Mouse (Mus musculus): ENCODE measurements at regions not wholly inside any gene's neighbourhood (a gene's known extent, or its start where the extent isn't known, plus 50 kb on each side); places are given as distances from the start of the nearest gene placed in this dataset.

GRCm38 (mm10) chr7:62269156-62269855 lies 77.1 kb upstream of the Ndn start:
- 49% methylated on average over 1 of the region's 1 CpGs for WGBS
- Histone ChIP-seq H3K4me2 (no peak overlapping the region), H3K4me3 (no peak overlapping the region), H3K36me3 (no peaks in the 10 kb centered on the region), H3K9me3 (no peaks in the 10 kb centered on the region), H3K9ac (no peak overlapping the region), H3K4me1 (no peaks in the 10 kb centered on the region), H3K27me3 (no peaks in the 10 kb centered on the region), H3K27ac (no peak overlapping the region)
- no peak for ATAC-seq (ENCODE audit: insufficient number of reproducible peaks, insufficient read depth, low FRiP score, low TSS enrichment, low read depth)

DNA sequence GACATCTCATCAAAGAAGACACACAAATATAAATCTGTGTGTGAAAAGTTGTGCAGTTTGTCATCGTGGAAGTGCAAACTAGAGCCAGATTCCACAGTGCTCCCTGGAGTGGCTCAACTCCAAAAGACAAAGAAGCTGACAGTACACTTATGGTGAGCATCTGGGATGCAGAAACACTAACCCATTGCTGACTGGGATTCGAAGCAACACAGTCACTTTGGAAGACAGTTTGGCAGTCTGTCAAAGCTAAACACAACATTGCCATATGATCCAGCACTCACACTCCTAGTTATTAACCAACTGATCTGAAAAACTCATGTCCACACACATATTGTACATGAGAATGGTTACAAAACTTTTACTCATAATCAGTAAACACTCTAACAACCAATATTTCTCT lies 70.2 kb upstream of the Ndn start:
- WGBS: 49% methylated on average over 2 of the region's 2 CpGs
- ATAC-seq (ENCODE audit: insufficient number of reproducible peaks, insufficient read depth, low FRiP score, low TSS enrichment, low read depth): no peak

GRCm38 (mm10) chr7:62278492-62278891 lies 67.9 kb upstream of the Ndn start:
- Histone ChIP-seq H3K4me1 (no peaks in the 10 kb centered on the region), H3K9me3 (no peaks in the 10 kb centered on the region; the same call in 1 of the 2 replicates), H3K27me3 (no peaks in the 10 kb centered on the region), H3K4me3 (no peak overlapping the region), H3K4me2 (no peak overlapping the region), H3K36me3 (no peaks in the 10 kb centered on the region), H3K27ac (no peak overlapping the region), H3K9ac (no peak overlapping the region)
- no peak for ATAC-seq (ENCODE audit: insufficient number of reproducible peaks, insufficient read depth, low FRiP score, low TSS enrichment, low read depth)
- WGBS: 46% methylated on average over 2 of the region's 2 CpGs

More for the DNA sequence above, 70.2 kb upstream of the Ndn start:
- Histone ChIP-seq H3K9ac (no peak overlapping the region), H3K9me3 (no peaks in the 10 kb centered on the region; the same call in 1 of the 2 replicates), H3K27ac (no peak overlapping the region), H3K4me2 (no peak overlapping the region), H3K36me3 (no peaks in the 10 kb centered on the region), H3K4me3 (no peak overlapping the region), H3K4me1 (no peaks in the 10 kb centered on the region), H3K27me3 (no peaks in the 10 kb centered on the region)

- Histone ChIP-seq H3K27ac (no peak overlapping the region), H3K4me2 (no peak overlapping the region), H3K36me3 (no peaks in the 10 kb centered on the region), H3K9me3 (no peaks in the 10 kb centered on the region; the same call in 1 of the 2 replicates), H3K4me1 (no peaks in the 10 kb centered on the region), H3K27me3 (no peaks in the 10 kb centered on the region), H3K9ac (no peak overlapping the region), H3K4me3 (no peak overlapping the region)
- no peak for ATAC-seq (ENCODE audit: insufficient number of reproducible peaks, insufficient read depth, low FRiP score, low TSS enrichment, low read depth)
- WGBS: 49% methylated on average over 4 of the region's 4 CpGs
Measured at GRCm38 (mm10) chr7:62279022-62279421, 67.3 kb upstream of the Ndn start.

All from embryonic facial prominence, embryonic 13.5 days (tissue).